Mouse (Mus musculus): ENCODE data around the gene Ninl. TPM values are rescaled to one million over a fixed set of nuclear protein-coding genes. Genes with fewer than 3 reads are reported as not detected.

Ninl gene
- polyA plus RNA-seq, 1 experiment from 2014 or later: 6.5 TPM

- H3K4me1 ChIP-seq (replicated peaks): no peaks in the 10 kb centered on the region
- no peaks in the 10 kb centered on the region for H3K27me3 ChIP-seq (replicated peaks)
- H3K36me3 ChIP-seq: no peaks in the 10 kb centered on the region
- H3K9ac ChIP-seq: no peak overlapping the region
- H3K27ac ChIP-seq: no peak overlapping the region
- H3K9me3 ChIP-seq: no peaks in the 10 kb centered on the region
- ATAC-seq: peak; percentile 51
- WGBS: 93% methylated on average over 1 of the region's 1 CpGs
- H3K4me3 ChIP-seq (replicated peaks): no peak overlapping the region
- H3K4me2 ChIP-seq (replicated peaks): no peak overlapping the region
Observed at GRCm38 (mm10) chr2:150884779-150885110, 154.4 kb downstream of the Ninl start.

Other genes with a start within 250 kb of the Ninl start
- 52.5 and 53.3 TPM in 2 replicates for gene Abhd12, start 134.6 kb downstream of the Ninl start, polyA plus RNA-seq (2015; fragmentation: Nextera tagmentation; extraction: Ambion mirVana)
- gene Gins1, start 134.0 kb downstream of the Ninl start, polyA plus RNA-seq (2015; fragmentation: Nextera tagmentation; extraction: Ambion mirVana): 28.1 and 32.4 TPM in 2 replicates
- gene Nanp, start within 50 bp of the Ninl start, polyA plus RNA-seq (2015; fragmentation: Nextera tagmentation; extraction: Ambion mirVana): 53.8 and 61.2 TPM in 2 replicates
- not detected in 2 replicates for gene Gm14151, start 53.0 kb upstream of the Ninl start, polyA plus RNA-seq (2015; fragmentation: Nextera tagmentation; extraction: Ambion mirVana)
- gene Gm14147, start 58.9 kb upstream of the Ninl start, polyA plus RNA-seq (2015; fragmentation: Nextera tagmentation; extraction: Ambion mirVana): not detected in 2 replicates

All from intestine, embryonic 15.5 days (tissue).